Comparison of ENCODE assay signal across 8 mouse cellular contexts in genomic region chr6:122560427-122560826, GRCm38 (mm10). TPM values are rescaled to one million over a fixed set of nuclear protein-coding genes. Genes with fewer than 3 reads are reported as not detected.
DNase-seq lines count a peak whose midpoint lies in the region; ATAC-seq and TF ChIP-seq lines count a peak whose summit lies in the region.

No protein-coding gene starts in this region.

- no peaks in the 10 kb centered on the region for H3K27me3 ChIP-seq in C2C12 (ENCODE audit: control insufficient read depth, insufficient read depth, insufficient read length)
- H3K27me3 ChIP-seq in embryonic facial prominence, embryonic 15.5 days = peaks cover 11% of the 10 kb centered on the region; the same call in 1 of the 2 replicates
- peaks cover 24% of the 10 kb centered on the region; the same call in 1 of the 2 replicates for H3K27me3 ChIP-seq in heart, embryonic 10.5 days (ENCODE audit: insufficient read depth, poor library complexity, severe bottlenecking)
- H3K27me3 ChIP-seq in kidney, embryonic 14.5 days (ENCODE audit: control insufficient read depth, insufficient read depth, low read length) = peaks cover 5% of the 10 kb centered on the region
- H3K27me3 ChIP-seq in limb, embryonic 15.5 days = 0 out of 2 replicates have a peak, but pooled peaks cover 7% of the 10 kb centered on the region

- H3K4me3 ChIP-seq in C2C12 (ENCODE audit: insufficient read depth, poor library complexity, severe bottlenecking) = no peak overlapping the region
- H3K4me3 ChIP-seq in bone marrow macrophage, adult 2 months (ENCODE audit: insufficient read depth, low read length) = peak overlapping the region; percentile 9; the same call in 1 of the 2 replicates
- H3K4me3 ChIP-seq in embryonic facial prominence, embryonic 15.5 days (replicated peaks) = peak overlapping the region; percentile 27
- H3K4me3 ChIP-seq in heart, embryonic 10.5 days = peak overlapping the region; percentile 24; the same call in 1 of the 2 replicates
- H3K4me3 ChIP-seq in kidney, embryonic 14.5 days (ENCODE audit: low read length) = peak overlapping the region; percentile 14
- H3K4me3 ChIP-seq in limb, embryonic 15.5 days = 0 out of 2 replicates have a peak overlapping the region, but pooled peaks have one; percentile 15

- H3K4me2 ChIP-seq in embryonic facial prominence, embryonic 15.5 days (replicated peaks) = peak overlapping the region; percentile 47
- peak overlapping the region; percentile 17 for H3K4me2 ChIP-seq in kidney, embryonic 14.5 days (replicated peaks; ENCODE audit: low read depth, low read length)
- H3K4me2 ChIP-seq in limb, embryonic 15.5 days = peak overlapping the region; percentile 38

- no peak overlapping the region for H3K27ac ChIP-seq in bone marrow macrophage, adult 2 months (ENCODE audit: insufficient read depth, low read depth, low read length)
- no peak overlapping the region for H3K27ac ChIP-seq in embryonic facial prominence, embryonic 15.5 days (replicated peaks)
- no peak overlapping the region for H3K27ac ChIP-seq in heart, embryonic 10.5 days
- no peak overlapping the region for H3K27ac ChIP-seq in kidney, embryonic 14.5 days (ENCODE audit: low read depth, low read length)
- no peak overlapping the region for H3K27ac ChIP-seq in limb, embryonic 15.5 days

- TF ChIP-seq CTCF in C2C12 (IDR thresholded peaks at IDR 0.05; ENCODE audit: control insufficient read depth, insufficient read depth, insufficient read length) = peak; percentile 30
- TF ChIP-seq CTCF in bone marrow macrophage, adult 2 months (IDR thresholded peaks at IDR 0.05; ENCODE audit: low read depth, low read length) = peak; percentile 93

- DNase-seq in heart, embryonic 10.5 days (ENCODE audit: low spot score) = peak; percentile 87
- peak; percentile 63 to 75 for DNase-seq in spleen, postnatal 36 days (ENCODE audit: low spot score in 2 of 2)

- no peaks in the 10 kb centered on the region for H3K36me3 ChIP-seq in C2C12 (ENCODE audit: control insufficient read depth, insufficient read depth)
- no peaks in the 10 kb centered on the region for H3K36me3 ChIP-seq in embryonic facial prominence, embryonic 15.5 days
- H3K36me3 ChIP-seq in heart, embryonic 10.5 days = no peaks in the 10 kb centered on the region
- no peaks in the 10 kb centered on the region for H3K36me3 ChIP-seq in kidney, embryonic 14.5 days (ENCODE audit: control insufficient read depth, insufficient read depth, low read length)
- H3K36me3 ChIP-seq in limb, embryonic 15.5 days = no peaks in the 10 kb centered on the region

- H3K4me1 ChIP-seq in bone marrow macrophage, adult 2 months (ENCODE audit: control insufficient read depth, insufficient read depth, low read length) = peaks cover 17% of the 10 kb centered on the region
- 0 out of 2 replicates have a peak, but pooled peaks cover 5% of the 10 kb centered on the region for H3K4me1 ChIP-seq in embryonic facial prominence, embryonic 15.5 days
- peaks cover 4% of the 10 kb centered on the region for H3K4me1 ChIP-seq in heart, embryonic 10.5 days
- no peaks in the 10 kb centered on the region for H3K4me1 ChIP-seq in kidney, embryonic 14.5 days (ENCODE audit: control insufficient read depth, insufficient read depth, low read length)
- peaks cover 9% of the 10 kb centered on the region for H3K4me1 ChIP-seq in limb, embryonic 15.5 days

- H3K79me3 ChIP-seq in C2C12 (ENCODE audit: low read depth) = no peaks in the 10 kb centered on the region

- WGBS in embryonic facial prominence, embryonic 15.5 days = 7% methylated on average over 17 of the region's 17 CpGs
- 21% methylated on average over 17 of the region's 17 CpGs for WGBS in heart, embryonic 10.5 days
- 17% methylated on average over 17 of the region's 17 CpGs for WGBS in kidney, embryonic 14.5 days
- 10% methylated on average over 17 of the region's 17 CpGs for WGBS in limb, embryonic 15.5 days

- no peaks in the 10 kb centered on the region for H3K9me3 ChIP-seq in embryonic facial prominence, embryonic 15.5 days (replicated peaks)
- H3K9me3 ChIP-seq in heart, embryonic 10.5 days = no peaks in the 10 kb centered on the region
- H3K9me3 ChIP-seq in kidney, embryonic 14.5 days (ENCODE audit: control insufficient read depth, low read length) = no peaks in the 10 kb centered on the region
- H3K9me3 ChIP-seq in limb, embryonic 15.5 days = no peaks in the 10 kb centered on the region

- ATAC-seq in embryonic facial prominence, embryonic 15.5 days (ENCODE audit: insufficient number of reproducible peaks, low FRiP score, low TSS enrichment, low read depth) = no peak
- ATAC-seq in kidney, embryonic 14.5 days (ENCODE audit: low FRiP score, low TSS enrichment) = no peak; the same call in 1 of the 2 replicates
- ATAC-seq in limb, embryonic 15.5 days (ENCODE audit: insufficient number of reproducible peaks, low FRiP score, low TSS enrichment, low read depth) = no peak
- ATAC-seq in monocyte, adult 5-6 weeks (replicated peaks; ENCODE audit: insufficient number of reproducible peaks, low FRiP score, low TSS enrichment, poor library complexity, severe bottlenecking) = peak; percentile 38; the same call in 1 of the 2 replicates

- TF ChIP-seq POLR2A in bone marrow macrophage, adult 2 months (IDR thresholded peaks at IDR 0.05; ENCODE audit: borderline replicate concordance, low read depth, low read length) = no peak

- no peak overlapping the region for H3K9ac ChIP-seq in embryonic facial prominence, embryonic 15.5 days
- no peak overlapping the region for H3K9ac ChIP-seq in kidney, embryonic 14.5 days (ENCODE audit: low read depth, low read length)
- H3K9ac ChIP-seq in limb, embryonic 15.5 days = no peak overlapping the region

- no peaks in the 10 kb centered on the region for H3K79me2 ChIP-seq in C2C12 (ENCODE audit: control insufficient read depth, insufficient read depth)

- H3ac ChIP-seq in C2C12 (ENCODE audit: control insufficient read depth, insufficient read length, low read depth) = no peak overlapping the region

TF ChIP-seq in C2C12, 6 proteins besides CTCF, POLR2A, EP300 and RAD21:
- TF ChIP-seq USF1 (IDR thresholded peaks at IDR 0.05; ENCODE audit: low read depth) (no peak), CEBPB (IDR thresholded peaks at IDR 0.05; ENCODE audit: low read depth) (no peak), MYOG (IDR thresholded peaks at IDR 0.05; ENCODE audit: control insufficient read depth, extremely low read depth, insufficient read length) (no peak), FOSL1 (IDR thresholded peaks at IDR 0.05; ENCODE audit: insufficient read depth, low read length, poor library complexity, severe bottlenecking) (no peak), MAX (IDR thresholded peaks at IDR 0.05) (no peak), MYOD1 (IDR thresholded peaks at IDR 0.05; ENCODE audit: control insufficient read depth, insufficient read length, low read depth) (no peak)

RNA-seq across cellular contexts. Expression of gene Aicda, which starts 6.8 kb away (rescaled TPM):
- not detected for polyA plus RNA-seq in C2C12 (2012; fragmentation: generic; extraction: Trizol)
- 0.45 TPM in 1 of 2 replicates, not detected in the other for polyA plus RNA-seq in bone marrow macrophage, adult 2 months (2012; ENCODE audit: insufficient read depth, insufficient read length, missing spikeins)
- not detected in 2 replicates for polyA plus RNA-seq in embryonic facial prominence, embryonic 15.5 days (2015; fragmentation: Nextera tagmentation; extraction: Ambion mirVana)
- not detected in 2 replicates for polyA plus RNA-seq in heart, embryonic 10.5 days (2016; fragmentation: Nextera tagmentation; extraction: Ambion mirVana)
- polyA plus RNA-seq in kidney, embryonic 14.5 days (2014; fragmentation: Nextera tagmentation; extraction: Ambion mirVana) = not detected in 2 replicates
- 0.18 and 0.19 TPM in 2 replicates for polyA plus RNA-seq in limb, embryonic 15.5 days (2015; fragmentation: Nextera tagmentation; extraction: Ambion mirVana)
- total RNA-seq in monocyte, adult 5-6 weeks (2017) = 1.6 TPM in 1 of 3 replicates, not detected in the others

RNA-seq across cellular contexts. Expression of gene Apobec1, which starts 41.8 kb away (rescaled TPM):
- 1.1 TPM for polyA plus RNA-seq in C2C12 (2012; fragmentation: generic; extraction: Trizol)
- polyA plus RNA-seq in bone marrow macrophage, adult 2 months (2012; ENCODE audit: insufficient read depth, insufficient read length, missing spikeins) = 664 and 728 TPM in 2 replicates
- 5.1 and 5.5 TPM in 2 replicates for polyA plus RNA-seq in embryonic facial prominence, embryonic 15.5 days (2015; fragmentation: Nextera tagmentation; extraction: Ambion mirVana)
- polyA plus RNA-seq in heart, embryonic 10.5 days (2016; fragmentation: Nextera tagmentation; extraction: Ambion mirVana) = 0.43 and 0.64 TPM in 2 replicates
- 1.3 and 2.7 TPM in 2 replicates for polyA plus RNA-seq in kidney, embryonic 14.5 days (2014; fragmentation: Nextera tagmentation; extraction: Ambion mirVana)
- polyA plus RNA-seq in limb, embryonic 15.5 days (2015; fragmentation: Nextera tagmentation; extraction: Ambion mirVana) = 4.0 and 4.5 TPM in 2 replicates
- 129 to 219 TPM (median 170 TPM) in 3 replicates for total RNA-seq in monocyte, adult 5-6 weeks (2017)

RNA-seq across cellular contexts. Expression of gene Gdf3, which starts 49.5 kb away (rescaled TPM):
- not detected for polyA plus RNA-seq in C2C12 (2012; fragmentation: generic; extraction: Trizol)
- 30.2 and 32.0 TPM in 2 replicates for polyA plus RNA-seq in bone marrow macrophage, adult 2 months (2012; ENCODE audit: insufficient read depth, insufficient read length, missing spikeins)
- polyA plus RNA-seq in embryonic facial prominence, embryonic 15.5 days (2015; fragmentation: Nextera tagmentation; extraction: Ambion mirVana) = 0.15 and 0.28 TPM in 2 replicates
- polyA plus RNA-seq in heart, embryonic 10.5 days (2016; fragmentation: Nextera tagmentation; extraction: Ambion mirVana) = 0.06 and 1.1 TPM in 2 replicates
- polyA plus RNA-seq in kidney, embryonic 14.5 days (2014; fragmentation: Nextera tagmentation; extraction: Ambion mirVana) = not detected in 2 replicates
- 0.24 and 0.27 TPM in 2 replicates for polyA plus RNA-seq in limb, embryonic 15.5 days (2015; fragmentation: Nextera tagmentation; extraction: Ambion mirVana)
- 1.7 to 3.5 TPM (median 2.5 TPM) in 3 replicates for total RNA-seq in monocyte, adult 5-6 weeks (2017)

RNA-seq across cellular contexts. Expression of gene Mfap5, which starts 54.8 kb away (rescaled TPM):
- polyA plus RNA-seq in C2C12 (2012; fragmentation: generic; extraction: Trizol) = 0.26 TPM
- polyA plus RNA-seq in bone marrow macrophage, adult 2 months (2012; ENCODE audit: insufficient read depth, insufficient read length, missing spikeins) = 0.32 TPM in 1 of 2 replicates, not detected in the other
- 25.7 and 28.4 TPM in 2 replicates for polyA plus RNA-seq in embryonic facial prominence, embryonic 15.5 days (2015; fragmentation: Nextera tagmentation; extraction: Ambion mirVana)
- polyA plus RNA-seq in heart, embryonic 10.5 days (2016; fragmentation: Nextera tagmentation; extraction: Ambion mirVana) = 1.6 and 2.3 TPM in 2 replicates
- polyA plus RNA-seq in kidney, embryonic 14.5 days (2014; fragmentation: Nextera tagmentation; extraction: Ambion mirVana) = 10.4 and 12.8 TPM in 2 replicates
- 63.6 and 80.5 TPM in 2 replicates for polyA plus RNA-seq in limb, embryonic 15.5 days (2015; fragmentation: Nextera tagmentation; extraction: Ambion mirVana)
- total RNA-seq in monocyte, adult 5-6 weeks (2017) = not detected in 3 replicates

Comparison
In these comparisons a context has a peak if more than half of its experiments do, and no peak if none do; other contexts are left out.
1. RNA of gene Apobec1, which starts 41.8 kb away (polyA plus RNA-seq): 664 to 728 TPM in bone marrow macrophage, adult 2 months; 5.1 to 5.5 TPM in embryonic facial prominence, embryonic 15.5 days, 4.0 to 4.5 TPM in limb, embryonic 15.5 days, 1.3 to 2.7 TPM in kidney, embryonic 14.5 days, 1.1 TPM in C2C12 (single experiment) and 0.43 to 0.64 TPM in heart, embryonic 10.5 days; every median in the first group is over 100 times any median in the second.
2. RNA of gene Gdf3, which starts 49.5 kb away (polyA plus RNA-seq): 30.2 to 32.0 TPM in bone marrow macrophage, adult 2 months; 0.06 to 1.1 TPM in heart, embryonic 10.5 days, 0.24 to 0.27 TPM in limb, embryonic 15.5 days, 0.15 to 0.28 TPM in embryonic facial prominence, embryonic 15.5 days, not detected in C2C12 (single experiment) and not detected in kidney, embryonic 14.5 days; every median in the first group is over 10 times any median in the second.
3. Peak in every context shown above with its lines, with median percentiles within 50 percentile points of each other: H3K4me2 ChIP-seq.